13 mouse cellular contexts compared by ENCODE assay signal in genomic region chr19:56291898-56292297, GRCm38 (mm10). TPM values are rescaled to one million over a fixed set of nuclear protein-coding genes. Genes with fewer than 3 reads are reported as not detected.
DNase-seq lines count a peak whose midpoint lies in the region; ATAC-seq and TF ChIP-seq lines count a peak whose summit lies in the region.
"Had no signal": no experiment of that assay in that cellular context is flagged by ENCODE, and none has a peak within 500 bp of the region (broad histone marks: within the 10 kb centered on the region; RNA-seq: fewer than 3 reads in every experiment).

No protein-coding gene starts in this region.

- H3K9me3 ChIP-seq in forebrain, embryonic 15.5 days, result no peaks in the 10 kb centered on the region
- no peaks in the 10 kb centered on the region for H3K9me3 ChIP-seq in forebrain, embryonic 10.5 days
- no peaks in the 10 kb centered on the region for H3K9me3 ChIP-seq in midbrain, embryonic 16.5 days (replicated peaks; ENCODE audit: control insufficient read depth, low read length, poor library complexity, severe bottlenecking)
- H3K9me3 ChIP-seq in midbrain, postnatal 0 days (ENCODE audit: low read length), result no peaks in the 10 kb centered on the region
- H3K9me3 ChIP-seq in stomach, embryonic 16.5 days (replicated peaks; ENCODE audit: control insufficient read depth, low read length), result no peaks in the 10 kb centered on the region
- H3K9me3 ChIP-seq: embryonic facial prominence, embryonic 12.5 days; heart, embryonic 15.5 days had no signal

- WGBS in forebrain, embryonic 15.5 days, result 21% methylated on average over 6 of the region's 6 CpGs
- WGBS in forebrain, embryonic 10.5 days, result 89% methylated on average over 6 of the region's 6 CpGs
- 53% methylated on average over 6 of the region's 6 CpGs for WGBS in midbrain, embryonic 16.5 days
- WGBS in midbrain, postnatal 0 days, result 39% methylated on average over 6 of the region's 6 CpGs
- WGBS in stomach, embryonic 16.5 days, result 25% methylated on average over 6 of the region's 6 CpGs

- H3K27ac ChIP-seq in forebrain, embryonic 15.5 days (replicated peaks), result 0 out of 2 replicates have a peak overlapping the region, but pooled peaks have one; percentile 20
- no peak overlapping the region for H3K27ac ChIP-seq in forebrain, embryonic 10.5 days
- no peak overlapping the region; the same call in 1 of the 2 replicates for H3K27ac ChIP-seq in midbrain, embryonic 16.5 days (ENCODE audit: low read length)
- no peak overlapping the region for H3K27ac ChIP-seq in midbrain, postnatal 0 days (ENCODE audit: low read depth, low read length)
- H3K27ac ChIP-seq in stomach, embryonic 16.5 days (ENCODE audit: low read length), result no peak overlapping the region
- H3K27ac ChIP-seq: heart, embryonic 15.5 days had no signal

- no peaks in the 10 kb centered on the region for H3K27me3 ChIP-seq in forebrain, embryonic 15.5 days
- H3K27me3 ChIP-seq in forebrain, embryonic 10.5 days (ENCODE audit: poor library complexity, severe bottlenecking), result 0 out of 2 replicates have a peak, but pooled peaks cover 4% of the 10 kb centered on the region
- no peaks in the 10 kb centered on the region for H3K27me3 ChIP-seq in midbrain, embryonic 16.5 days (ENCODE audit: control insufficient read depth, insufficient read depth, low read depth, low read length)
- H3K27me3 ChIP-seq in midbrain, postnatal 0 days (ENCODE audit: insufficient read depth, low read length), result no peaks in the 10 kb centered on the region
- H3K27me3 ChIP-seq in stomach, embryonic 16.5 days (ENCODE audit: control insufficient read depth, insufficient read depth, low read length), result no peaks in the 10 kb centered on the region
- H3K27me3 ChIP-seq: heart, embryonic 15.5 days had no signal

- 0 out of 2 replicates have a peak, but pooled peaks have one; percentile 54 for ATAC-seq in forebrain, embryonic 15.5 days (replicated peaks)
- ATAC-seq in midbrain, embryonic 16.5 days, result 0 out of 2 replicates have a peak, but pooled peaks have one; percentile 28
- ATAC-seq in midbrain, postnatal 0 days (ENCODE audit: low FRiP score), result no peak
- peak; percentile 49 for ATAC-seq in stomach, embryonic 16.5 days (ENCODE audit: insufficient read depth, low FRiP score)
- ATAC-seq: CD4-positive, CD25-positive, alpha-beta regulatory T cell, adult 4 months had no signal

- peaks cover 19% of the 10 kb centered on the region for H3K4me1 ChIP-seq in forebrain, embryonic 15.5 days
- H3K4me1 ChIP-seq in forebrain, embryonic 10.5 days, result peaks cover 5% of the 10 kb centered on the region; the same call in 1 of the 2 replicates
- H3K4me1 ChIP-seq in midbrain, embryonic 16.5 days (ENCODE audit: control insufficient read depth, insufficient read depth, low read length), result peaks cover 14% of the 10 kb centered on the region; the same call in 1 of the 2 replicates
- no peaks in the 10 kb centered on the region for H3K4me1 ChIP-seq in midbrain, postnatal 0 days (ENCODE audit: insufficient read depth, low read length)
- H3K4me1 ChIP-seq in stomach, embryonic 16.5 days (ENCODE audit: control insufficient read depth, insufficient read depth, low read length), result peaks cover 12% of the 10 kb centered on the region

- H3K4me2 ChIP-seq in forebrain, embryonic 15.5 days (replicated peaks), result no peak overlapping the region
- H3K4me2 ChIP-seq in midbrain, embryonic 16.5 days (ENCODE audit: low read length), result no peak overlapping the region
- no peak overlapping the region for H3K4me2 ChIP-seq in midbrain, postnatal 0 days (ENCODE audit: low read depth, low read length, poor library complexity, severe bottlenecking)
- no peak overlapping the region for H3K4me2 ChIP-seq in stomach, embryonic 16.5 days (ENCODE audit: low read depth, low read length)
- H3K4me2 ChIP-seq: embryonic facial prominence, embryonic 12.5 days; heart, embryonic 15.5 days had no signal

- H3K9ac ChIP-seq in forebrain, embryonic 15.5 days (replicated peaks), result no peak overlapping the region
- no peak overlapping the region for H3K9ac ChIP-seq in midbrain, embryonic 16.5 days (ENCODE audit: low read depth, low read length)
- H3K9ac ChIP-seq in midbrain, postnatal 0 days (replicated peaks; ENCODE audit: low read length, poor library complexity, severe bottlenecking), result no peak overlapping the region
- H3K9ac ChIP-seq in stomach, embryonic 16.5 days (ENCODE audit: low read length), result no peak overlapping the region
- H3K9ac ChIP-seq: embryonic facial prominence, embryonic 12.5 days; heart, embryonic 15.5 days had no signal

- H3K4me3 ChIP-seq in forebrain, embryonic 15.5 days, result no peak overlapping the region
- no peak overlapping the region for H3K4me3 ChIP-seq in forebrain, embryonic 10.5 days
- no peak overlapping the region for H3K4me3 ChIP-seq in midbrain, embryonic 16.5 days (ENCODE audit: low read depth, low read length)
- no peak overlapping the region for H3K4me3 ChIP-seq in midbrain, postnatal 0 days (ENCODE audit: low read depth, low read length)
- H3K4me3 ChIP-seq in stomach, embryonic 16.5 days (replicated peaks; ENCODE audit: low read length), result no peak overlapping the region
- H3K4me3 ChIP-seq: embryonic facial prominence, embryonic 12.5 days; heart, embryonic 15.5 days had no signal

- H3K36me3 ChIP-seq in forebrain, embryonic 15.5 days, result no peaks in the 10 kb centered on the region
- H3K36me3 ChIP-seq in forebrain, embryonic 10.5 days (replicated peaks), result no peaks in the 10 kb centered on the region
- no peaks in the 10 kb centered on the region for H3K36me3 ChIP-seq in midbrain, embryonic 16.5 days (ENCODE audit: control insufficient read depth, insufficient read depth, low read length)
- no peaks in the 10 kb centered on the region for H3K36me3 ChIP-seq in midbrain, postnatal 0 days (ENCODE audit: insufficient read depth, low read length)
- H3K36me3 ChIP-seq in stomach, embryonic 16.5 days (ENCODE audit: control insufficient read depth, insufficient read depth, low read length), result no peaks in the 10 kb centered on the region
- H3K36me3 ChIP-seq: embryonic facial prominence, embryonic 12.5 days; heart, embryonic 15.5 days had no signal

- no peak for DNase-seq in forebrain, embryonic 10.5 days (ENCODE audit: extremely low spot score, low spot score)
- peak; percentile 65 for DNase-seq in kidney, postnatal 10 days
- DNase-seq in kidney, adult 18-20 months, result no peak
- DNase-seq in midbrain, postnatal 0 days (ENCODE audit: low spot score), result no peak
- DNase-seq in ovary, adult 18-20 months (ENCODE audit: low spot score), result no peak
- DNase-seq: right cerebral cortex, postnatal 25 days had no signal

- TF ChIP-seq CTCF in midbrain, postnatal 0 days (IDR thresholded peaks at IDR 0.05), result no peak

RNA-seq across cellular contexts. Expression of gene Habp2, which starts 5.0 kb away (rescaled TPM):
- 0.06 TPM in 1 of 2 replicates, not detected in the other for polyA plus RNA-seq in forebrain, embryonic 15.5 days (2015; fragmentation: Nextera tagmentation; extraction: Ambion mirVana)
- polyA plus RNA-seq in forebrain, embryonic 10.5 days (2016; fragmentation: Nextera tagmentation; extraction: Ambion mirVana), result not detected in 2 replicates
- polyA plus RNA-seq in midbrain, embryonic 16.5 days (2015; fragmentation: Nextera tagmentation; extraction: Ambion mirVana), result 0.14 and 0.22 TPM in 2 replicates
- total RNA-seq in midbrain, postnatal 0 days (2014; rRNA removed), result not detected in 2 replicates
- polyA plus RNA-seq in midbrain, postnatal 0 days (2015; fragmentation: Nextera tagmentation; extraction: Ambion mirVana), result 0.06 and 0.12 TPM in 2 replicates
- 34.5 and 41.5 TPM in 2 replicates for polyA plus RNA-seq in stomach, embryonic 16.5 days (2015; fragmentation: Nextera tagmentation; extraction: Ambion mirVana)
- polyA plus RNA-seq: embryonic facial prominence, embryonic 12.5 days; neural tube, embryonic 11.5 days had no signal

Comparison
In these comparisons a context has a peak if more than half of its experiments do, and no peak if none do; other contexts are left out.
1. RNA of gene Habp2, which starts 5.0 kb away (polyA plus RNA-seq): 34.5 to 41.5 TPM in stomach, embryonic 16.5 days; 0.14 to 0.22 TPM in midbrain, embryonic 16.5 days, 0.06 to 0.12 TPM in midbrain, postnatal 0 days, 0.06 TPM in forebrain, embryonic 15.5 days and not detected in forebrain, embryonic 10.5 days; every median in the first group is over 10 times any median in the second.